Mouse (Mus musculus) heart, embryonic 16.5 days (tissue): ENCODE measurements around the gene Gm49396. TPM values are rescaled to one million over a fixed set of nuclear protein-coding genes. Genes with fewer than 3 reads are reported as not detected.
A peak's percentile ranks its signal among the peaks of the same experiment; 100 is the strongest.

Source experiments
- ATAC-seq: fragments of 200-750 bp; cut with Nextera tagmentation; replicated peaks from 2 replicates; pipeline ENCODE4 v1.8.0; 2017; ENCODE audit warnings: moderate number of reproducible peaks; ENCODE audit not compliant: insufficient read depth, low FRiP score; ENCODE audit errors: extremely low read depth
- H3K27ac ChIP-seq: fragments of 300-500 bp; sonication (generic); 2 replicates; pipeline ENCODE4 v1.5.1; 2014; ENCODE audit warnings: mild to moderate bottlenecking, low read length, control low read depth, moderate library complexity
- H3K27me3 ChIP-seq: fragments of 300-500 bp; sonication (generic); 2 replicates; pipeline ENCODE4 v1.6.1; 2014; ENCODE audit warnings: low read length, mixed read lengths; ENCODE audit not compliant: control insufficient read depth, insufficient read depth
- H3K36me3 ChIP-seq: fragments of 300-500 bp; sonication (generic); 2 replicates; pipeline ENCODE4 v1.6.1; 2014; ENCODE audit not compliant: control insufficient read depth, insufficient read depth
- H3K4me1 ChIP-seq: fragments of 300-500 bp; sonication (generic); 2 replicates; pipeline ENCODE4 v1.6.1; 2014; ENCODE audit warnings: low read length, mixed read lengths; ENCODE audit not compliant: control insufficient read depth, insufficient read depth
- H3K4me2 ChIP-seq: fragments of 300-500 bp; sonication (generic); 2 replicates; pipeline ENCODE4 v1.6.1; 2014; ENCODE audit warnings: low read depth, mild to moderate bottlenecking, control low read depth, low read length
- H3K4me3 ChIP-seq: fragments of 300-500 bp; sonication (generic); 2 replicates; pipeline ENCODE4 v1.5.1; 2014; ENCODE audit warnings: mild to moderate bottlenecking, control low read depth, low read length
- H3K9ac ChIP-seq: fragments of 300-500 bp; sonication (generic); 2 replicates; pipeline ENCODE4 v1.6.1; 2014; ENCODE audit warnings: low read length, control low read depth
- H3K9me3 ChIP-seq: fragments of 300-500 bp; sonication (generic); replicated peaks from 2 replicates; pipeline ENCODE4 v1.6.1; 2016; ENCODE audit warnings: low read length; ENCODE audit not compliant: control insufficient read depth
- WGBS: fragments of 180-500 bp; shearing (Covaris S2); extraction: QIAGEN DNeasy Blood & Tissue Kit; methylation state at CpG from one replicate; pipeline ENCODE4 v1.1.7; 2014; 5-methylcytosine and 5-hydroxymethylcytosine counted together
- polyA plus RNA-seq: library from polyadenylated mRNA; unstranded; fragments of >200 nt; fragmentation: Nextera tagmentation; extraction: Ambion mirVana; gene quantifications from 2 replicates; pipeline ENCODE4 v1.2.1, GENCODE M21; 2015

Gm49396 gene
- polyA plus RNA-seq, 1 experiment from 2014 or later: 11.4 TPM

DNA sequence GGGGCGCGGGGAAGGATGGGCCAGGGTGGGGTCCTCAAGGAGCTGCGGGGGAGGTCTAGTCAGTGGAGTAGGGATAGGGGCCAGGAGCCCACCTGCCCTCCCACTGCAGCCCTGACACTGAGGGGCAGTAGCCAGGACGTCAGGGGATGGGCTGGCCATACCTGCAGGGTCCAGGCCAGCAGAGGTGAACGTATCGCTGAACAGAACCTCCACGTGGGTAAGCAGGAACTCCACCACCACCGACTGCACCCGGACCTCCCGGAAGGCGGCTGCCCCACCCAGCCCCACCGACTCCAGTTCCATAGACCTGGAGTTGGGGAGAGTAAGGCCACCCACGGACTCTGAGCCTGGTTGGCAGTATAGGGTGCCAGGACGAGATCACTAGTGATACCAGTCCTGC is 36.2 kb upstream of the Gm49396 start:
- Histone ChIP-seq H3K4me3 (no peak overlapping the region), H3K27me3 (no peaks in the 10 kb centered on the region), H3K4me1 (no peaks in the 10 kb centered on the region), H3K27ac (no peak overlapping the region), H3K4me2 (no peak overlapping the region), H3K36me3 (peaks cover 41% of the 10 kb centered on the region), H3K9me3 (no peaks in the 10 kb centered on the region), H3K9ac (no peak overlapping the region)
- ATAC-seq: no peak
- WGBS: 82% methylated on average over 14 of the region's 14 CpGs

DNA sequence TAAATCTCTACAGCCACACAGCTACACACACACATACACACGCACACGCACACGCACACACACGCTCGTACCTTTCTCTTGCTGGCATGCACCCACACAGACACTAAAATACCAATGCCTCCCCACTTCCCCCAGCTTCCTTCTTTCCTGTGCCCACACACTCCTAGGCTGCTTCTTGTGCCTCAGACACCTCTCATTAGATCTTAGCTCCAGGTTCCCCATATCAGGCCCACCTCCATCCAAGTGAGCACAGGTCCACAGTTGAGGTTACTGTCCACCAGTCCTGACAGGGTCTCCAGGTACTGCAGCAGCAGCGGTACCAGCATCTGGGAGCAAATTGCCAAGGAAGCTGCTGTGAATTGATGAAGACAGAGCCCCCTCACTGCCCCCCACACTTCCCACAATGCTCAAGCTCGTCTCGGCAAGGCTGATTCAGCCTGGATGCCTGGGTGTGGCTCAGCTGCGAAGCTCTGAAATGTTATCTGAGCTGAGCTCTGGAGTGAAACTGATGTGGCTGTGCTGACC is 31.8 kb upstream of the Gm49396 start:
- H3K9ac ChIP-seq: no peak overlapping the region
- peaks cover 26% of the 10 kb centered on the region for H3K36me3 ChIP-seq
- H3K9me3 ChIP-seq: no peaks in the 10 kb centered on the region
- no peak overlapping the region for H3K4me3 ChIP-seq
- peaks cover 23% of the 10 kb centered on the region for H3K4me1 ChIP-seq
- no peak for ATAC-seq
- H3K27me3 ChIP-seq: no peaks in the 10 kb centered on the region
- H3K27ac ChIP-seq: no peak overlapping the region
- WGBS: 75% methylated on average over 9 of the region's 9 CpGs
- no peak overlapping the region for H3K4me2 ChIP-seq

DNA sequence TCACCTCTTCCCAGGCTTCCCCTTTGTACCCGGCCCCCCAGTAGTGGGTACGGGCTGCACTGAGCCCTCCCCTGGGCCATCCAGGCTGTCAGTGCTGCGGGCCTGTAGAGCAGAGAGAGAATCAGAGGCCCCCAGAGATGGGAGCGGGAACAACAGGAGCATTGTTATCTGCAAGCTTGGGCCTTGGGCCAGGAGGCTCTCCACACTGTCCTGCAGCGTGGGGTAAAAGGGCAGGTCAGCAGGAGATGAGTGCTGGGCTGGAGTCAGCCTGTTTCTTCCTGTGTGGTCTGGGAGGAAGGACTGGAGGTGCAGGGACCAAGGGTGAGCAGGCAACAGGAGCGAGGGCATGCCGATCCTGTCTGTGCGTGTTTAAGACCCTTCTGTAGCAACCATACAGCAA is 30.2 kb upstream of the Gm49396 start:
- H3K4me2 ChIP-seq: no peak overlapping the region
- no peak overlapping the region for H3K27ac ChIP-seq
- 34% methylated on average over 8 of the region's 8 CpGs for whole genome bisulfite sequencing
- H3K4me1 ChIP-seq: peaks cover 23% of the 10 kb centered on the region
- H3K9ac ChIP-seq: peak overlapping the region; percentile 15; the same call in 1 of the 2 replicates
- H3K9me3 ChIP-seq: no peaks in the 10 kb centered on the region
- peak; percentile 28; the same call in 1 of the 2 replicates for ATAC-seq
- H3K27me3 ChIP-seq: no peaks in the 10 kb centered on the region
- peaks cover 23% of the 10 kb centered on the region for H3K36me3 ChIP-seq
- no peak overlapping the region for H3K4me3 ChIP-seq

DNA sequence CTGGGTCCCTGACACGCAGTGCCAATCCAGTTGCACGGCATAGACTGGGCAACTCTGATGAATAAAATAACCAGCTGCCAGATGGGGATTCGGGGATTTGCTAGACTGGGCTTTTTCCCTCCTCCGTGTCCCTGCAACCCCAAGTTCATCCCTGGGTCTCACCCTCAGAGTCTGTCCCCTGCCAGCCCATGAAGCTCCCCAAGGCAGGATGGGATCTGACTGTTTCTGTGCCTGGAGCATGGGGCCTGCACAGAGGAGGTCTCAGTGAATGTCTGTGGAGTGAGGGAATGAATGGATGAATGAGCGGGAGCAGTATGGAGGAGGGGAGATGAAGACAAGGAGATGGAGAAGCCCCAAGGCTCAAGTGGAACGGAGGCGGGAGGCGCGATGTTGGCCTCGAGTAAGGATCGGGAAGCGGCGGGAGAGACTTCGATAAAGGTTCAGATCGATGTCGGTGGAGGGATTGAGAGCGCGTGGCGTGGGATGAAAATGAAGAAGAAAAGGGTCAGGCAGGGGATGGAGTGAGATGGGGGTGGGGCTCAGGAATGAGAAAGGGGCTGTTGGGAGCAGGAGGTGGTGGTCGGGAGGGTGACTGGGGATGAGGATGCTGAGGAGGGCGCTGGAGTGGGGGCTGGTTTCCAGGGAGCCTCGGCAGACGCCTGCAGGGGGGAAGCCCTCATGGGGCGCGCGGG is 29.1 kb upstream of the Gm49396 start:
- Histone ChIP-seq H3K9me3 (no peaks in the 10 kb centered on the region), H3K36me3 (peaks cover 12% of the 10 kb centered on the region), H3K4me1 (peaks cover 23% of the 10 kb centered on the region), H3K9ac (peak overlapping the region; percentile 75), H3K27me3 (no peaks in the 10 kb centered on the region), H3K27ac (no peak overlapping the region), H3K4me3 (peak overlapping the region; percentile 67), H3K4me2 (peak overlapping the region; percentile 94)
- WGBS: 11% methylated on average over 25 of the region's 26 CpGs
- no peak for ATAC-seq

DNA sequence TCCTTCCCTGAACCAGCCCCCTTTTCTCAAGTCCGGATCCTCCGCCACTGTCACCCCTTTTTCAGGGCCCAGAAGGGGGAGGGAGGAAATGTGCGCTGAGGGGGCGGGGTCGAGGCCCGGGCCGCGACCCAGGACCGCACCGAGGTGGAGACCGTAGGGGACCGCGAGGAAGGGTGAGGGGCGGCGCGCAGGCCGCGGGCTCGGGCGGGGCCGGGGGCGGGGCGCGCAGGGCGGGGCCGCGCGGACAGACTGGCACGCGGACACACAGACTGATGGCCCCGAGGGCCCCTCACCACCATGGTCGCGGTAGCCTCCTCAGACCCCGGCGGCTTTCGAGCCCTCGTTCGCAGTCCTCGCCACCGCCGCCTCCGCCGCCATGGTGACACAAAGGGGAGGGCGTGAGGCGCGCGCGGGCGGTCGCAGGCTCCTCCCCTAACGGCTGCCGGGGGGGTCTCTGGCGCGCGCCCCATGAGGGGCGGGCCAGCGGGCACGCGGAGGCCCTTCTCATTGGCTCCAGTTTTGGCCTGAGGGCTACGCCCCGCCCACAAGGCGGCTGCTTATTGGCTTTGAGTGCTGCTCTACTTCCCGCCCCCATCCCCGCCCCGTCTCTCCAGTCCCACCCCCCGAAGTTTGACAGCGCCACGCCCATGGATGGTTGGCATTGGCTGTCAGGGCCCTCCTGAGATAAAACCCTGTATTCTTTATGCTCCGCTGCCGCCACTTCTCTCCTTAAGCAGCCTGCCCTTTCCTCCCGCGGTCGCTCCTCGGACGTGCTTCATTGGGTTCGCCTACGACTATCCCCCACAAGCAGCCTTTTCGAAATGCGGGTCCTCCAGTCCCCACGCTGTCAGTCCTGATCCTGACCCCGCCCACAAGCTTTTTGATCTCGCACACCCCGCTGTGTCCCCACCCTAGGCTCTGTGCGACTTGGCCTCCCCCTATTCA is 28.2 kb upstream of the Gm49396 start, which contains the start of gene Arhgap33:
Gene Arhgap33, minus strand, starts transcription at position 428 of the 945 bp plus-strand sequence.
- Histone ChIP-seq H3K36me3 (peaks cover 6% of the 10 kb centered on the region), H3K4me3 (peak within 1 kb of the TSS; percentile 67), H3K27me3 (no peaks in the 10 kb centered on the region), H3K27ac (peak within 1 kb of the TSS; percentile 60), H3K4me1 (peaks cover 23% of the 10 kb centered on the region), H3K4me2 (peak within 1 kb of the TSS; percentile 94), H3K9me3 (no peaks in the 10 kb centered on the region), H3K9ac (peak within 1 kb of the TSS; percentile 75)
- WGBS: 0% methylated on average over 64 of the region's 84 CpGs
- ATAC-seq: peak; percentile 92

DNA sequence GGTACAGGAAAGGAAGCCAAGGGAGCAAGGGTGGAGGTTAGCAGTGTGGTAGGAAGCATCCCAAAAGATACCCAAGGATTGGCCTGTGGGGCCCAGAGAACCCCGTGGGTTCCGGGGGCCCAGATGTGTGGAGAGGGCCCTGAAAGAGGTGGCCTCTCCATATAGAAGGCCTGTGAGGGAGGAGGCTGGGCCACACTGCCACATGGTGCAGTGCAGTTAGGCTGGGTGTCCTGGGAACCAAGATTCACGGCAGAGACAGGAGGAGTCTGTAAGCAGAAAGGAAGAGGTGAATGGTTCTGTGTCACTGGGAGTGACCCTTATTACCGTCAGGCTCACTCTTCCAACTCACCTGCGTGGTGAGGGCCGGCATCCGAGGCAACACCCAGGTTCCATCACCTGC is 22.6 kb upstream of the Gm49396 start:
- ATAC-seq: no peak
- Histone ChIP-seq H3K4me3 (no peak overlapping the region), H3K27ac (no peak overlapping the region), H3K4me2 (no peak overlapping the region), H3K9me3 (no peaks in the 10 kb centered on the region), H3K4me1 (peaks cover under 1% of the 10 kb centered on the region; the same call in 1 of the 2 replicates), H3K27me3 (no peaks in the 10 kb centered on the region), H3K36me3 (peaks cover 8% of the 10 kb centered on the region), H3K9ac (no peak overlapping the region)
- 89% methylated on average over 7 of the region's 7 CpGs for WGBS

DNA sequence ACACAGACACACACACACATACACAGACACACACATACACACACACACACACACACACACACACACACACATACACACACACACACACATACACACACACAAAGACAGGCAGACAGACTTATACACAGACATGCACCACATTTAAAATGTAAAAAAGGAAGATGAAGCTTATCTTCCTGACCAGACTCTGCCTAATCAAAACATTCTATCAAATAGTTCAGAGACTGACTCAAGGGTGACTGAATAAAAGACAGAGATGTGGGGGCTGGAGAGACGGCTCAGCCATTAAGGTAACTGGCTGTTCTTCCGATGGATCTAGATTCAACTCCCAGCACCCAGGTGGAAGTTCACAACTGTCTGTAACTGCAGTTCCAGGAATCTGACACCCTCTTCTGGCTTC is 18.8 kb upstream of the Gm49396 start:
- no peak overlapping the region for H3K4me3 ChIP-seq
- WGBS: 78% methylated on average over 2 of the region's 2 CpGs
- no peaks in the 10 kb centered on the region for H3K4me1 ChIP-seq
- H3K4me2 ChIP-seq: no peak overlapping the region
- no peak overlapping the region for H3K9ac ChIP-seq
- no peaks in the 10 kb centered on the region for H3K9me3 ChIP-seq
- no peak overlapping the region for H3K27ac ChIP-seq
- H3K36me3 ChIP-seq: peaks cover 22% of the 10 kb centered on the region
- no peak for ATAC-seq
- no peaks in the 10 kb centered on the region for H3K27me3 ChIP-seq

DNA sequence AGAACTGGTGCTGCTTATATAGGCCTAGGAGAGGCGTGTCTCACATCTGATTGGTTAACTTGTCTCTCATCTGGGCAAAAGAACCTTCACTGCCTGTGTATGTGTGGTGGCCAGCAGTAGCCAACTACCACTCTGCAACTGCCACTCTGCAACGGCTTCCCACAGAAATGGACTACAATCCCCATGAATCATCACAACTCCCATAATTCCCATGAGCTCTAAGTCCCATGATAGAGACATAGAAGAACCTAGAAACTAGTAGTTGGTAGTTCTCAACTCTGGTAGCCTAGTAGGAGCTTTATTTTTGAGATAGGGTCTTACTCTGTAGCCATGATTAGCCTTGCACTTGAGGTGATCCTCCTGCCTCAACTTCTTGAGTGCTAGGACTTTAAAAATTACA is 13.3 kb upstream of the Gm49396 start:
- no peak for ATAC-seq
- no peaks in the 10 kb centered on the region for H3K27me3 ChIP-seq
- H3K4me1 ChIP-seq: peaks cover 16% of the 10 kb centered on the region
- no peak overlapping the region for H3K9ac ChIP-seq
- H3K4me2 ChIP-seq: no peak overlapping the region
- WGBS: 80% methylated on average over 2 of the region's 2 CpGs
- no peaks in the 10 kb centered on the region for H3K9me3 ChIP-seq
- H3K4me3 ChIP-seq: no peak overlapping the region
- peaks cover 21% of the 10 kb centered on the region for H3K36me3 ChIP-seq
- no peak overlapping the region for H3K27ac ChIP-seq

DNA sequence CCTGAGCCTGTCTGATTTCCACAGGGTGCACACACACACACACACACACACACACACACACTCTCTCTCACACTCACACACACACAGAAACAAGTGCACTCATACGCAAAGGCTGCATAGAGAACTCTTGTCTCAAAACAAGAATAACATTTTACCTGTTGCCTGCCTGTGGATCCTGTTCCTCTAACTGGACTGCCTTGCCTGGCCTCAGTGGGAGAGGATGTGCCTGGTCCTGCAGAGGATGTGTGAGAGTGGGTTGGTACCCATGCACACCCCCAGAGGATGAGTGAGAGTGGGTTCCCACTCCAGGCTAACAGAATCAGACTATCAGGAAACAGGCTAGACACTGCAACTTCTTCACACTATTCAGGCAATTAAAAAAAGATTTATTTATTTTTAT is 12.5 kb upstream of the Gm49396 start:
- H3K27ac ChIP-seq: no peak overlapping the region
- H3K9ac ChIP-seq: no peak overlapping the region
- H3K4me3 ChIP-seq: no peak overlapping the region
- no peak for ATAC-seq
- WGBS: 100% methylated on average over 1 of the region's 1 CpGs
- H3K4me2 ChIP-seq: no peak overlapping the region
- H3K36me3 ChIP-seq: peaks cover 28% of the 10 kb centered on the region
- H3K27me3 ChIP-seq: no peaks in the 10 kb centered on the region
- H3K4me1 ChIP-seq: peaks cover 16% of the 10 kb centered on the region
- no peaks in the 10 kb centered on the region for H3K9me3 ChIP-seq
